Mouse (Mus musculus) brain, embryonic 14.5 days (tissue): ENCODE measurements around the gene Blnk. TPM values are rescaled to one million over a fixed set of nuclear protein-coding genes. Genes with fewer than 3 reads are reported as not detected.

ENCODE experiments used
- DNase-seq: peaks from one replicate; pipeline ENCODE4 v3.0.0-alpha.2; 2011; ENCODE audit warnings: low read depth
- CTCF ChIP-seq: fragments of 200-500 bp; IDR thresholded peaks from 2 replicates; pipeline ENCODE4 v1.5.1; 2012; ENCODE audit warnings: inconsistent platforms, mild to moderate bottlenecking, moderate library complexity, borderline replicate concordance; ENCODE audit not compliant: insufficient read depth, insufficient read length; ENCODE audit errors: extremely low read depth
- POLR2A ChIP-seq: fragments of 200-500 bp; IDR thresholded peaks from 2 replicates; pipeline ENCODE4 v1.6.1; 2012; ENCODE audit warnings: mild to moderate bottlenecking, inconsistent platforms, borderline replicate concordance; ENCODE audit not compliant: poor library complexity, insufficient read depth, insufficient read length, severe bottlenecking; ENCODE audit errors: extremely low read depth
- polyA plus RNA-seq: library from polyadenylated mRNA; depleted of rRNA; stranded (reverse); fragments of >200 nt; gene quantifications from 2 replicates; pipeline ENCODE4 v1.2.3, GENCODE M21; 2012

Blnk gene
- polyA plus RNA-seq, 1 experiment, result 0.53 TPM

- TF ChIP-seq POLR2A (no peak), CTCF (no peak)
- peak; percentile 84 for DNase-seq
Measured at GRCm38 (mm10) chr19:40995449-40996401, 1.4 kb upstream of the Blnk start.

- TF ChIP-seq POLR2A, result no peak
- no peak for TF ChIP-seq CTCF
- DNase-seq, result no peak
Measured at GRCm38 (mm10) chr19:40994911-40995310, 576 bp upstream of the Blnk start.

- TF ChIP-seq POLR2A (no peak), CTCF (no peak)
- DNase-seq, result no peak
Measured at GRCm38 (mm10) chr19:40993356-40993755, 979 bp downstream of the Blnk start.

- no peak for TF ChIP-seq POLR2A
- no peak for TF ChIP-seq CTCF
Measured at GRCm38 (mm10) chr19:40992517-40993044, 1.8 kb downstream of the Blnk start.

GRCm38 (mm10) chr19:40992096-40992495 lies 2.2 kb downstream of the Blnk start:
- TF ChIP-seq POLR2A, result no peak
- no peak for TF ChIP-seq CTCF
- no peak for DNase-seq

More at GRCm38 (mm10) chr19:40992517-40993044, 1.8 kb downstream of the Blnk start:
- DNase-seq, result peak; percentile 30

GRCm38 (mm10) chr19:40991626-40992025 lies 2.7 kb downstream of the Blnk start:
- TF ChIP-seq POLR2A, result no peak

GRCm38 (mm10) chr19:40990781-40991343 lies 3.5 kb downstream of the Blnk start:
- no peak for DNase-seq
- TF ChIP-seq POLR2A (no peak), CTCF (no peak)

More at GRCm38 (mm10) chr19:40991626-40992025, 2.7 kb downstream of the Blnk start:
- no peak for DNase-seq

- TF ChIP-seq CTCF, result no peak
- no peak for TF ChIP-seq POLR2A
- no peak for DNase-seq
Measured at GRCm38 (mm10) chr19:40989961-40990600, 4.3 kb downstream of the Blnk start.

- no peak for DNase-seq
- TF ChIP-seq CTCF (no peak), POLR2A (no peak)
Measured at GRCm38 (mm10) chr19:40988856-40989255, 5.5 kb downstream of the Blnk start.

GRCm38 (mm10) chr19:40984536-40984935 lies 9.8 kb downstream of the Blnk start:
- DNase-seq, result no peak
- TF ChIP-seq CTCF (no peak), POLR2A (no peak)

GRCm38 (mm10) chr19:40980671-40981070 lies 13.7 kb downstream of the Blnk start:
- no peak for DNase-seq
- TF ChIP-seq CTCF, result no peak
- TF ChIP-seq POLR2A, result no peak
